Mouse (Mus musculus) large intestine, adult 2 months (tissue): ENCODE data around the gene Tnfrsf23. TPM values are rescaled to one million over a fixed set of nuclear protein-coding genes. Genes with fewer than 3 reads are reported as not detected.

Experiments
- DNase-seq: peaks from one replicate; pipeline ENCODE4 v3.0.0-alpha.2; 2012; ENCODE audit warnings: low read depth, low spot score
- WGBS: fragments of 180-500 bp; shearing (Covaris S2); methylation state at CpG from one replicate; pipeline ENCODE4 v1.1.7; 2018; 5-methylcytosine and 5-hydroxymethylcytosine counted together
- polyA plus RNA-seq: library from polyadenylated mRNA; depleted of rRNA; stranded (reverse); fragments of >200 nt; gene quantifications from 2 replicates; pipeline ENCODE4 v1.2.3, GENCODE M21; 2012; rRNA removed

Tnfrsf23 gene
- polyA plus RNA-seq = 1.1 and 2.5 TPM in 2 replicates

GRCm38 (mm10) chr7:143685359-143686067 lies at the start of gene Tnfrsf23:
Gene Tnfrsf23 (minus strand): TSS chr7:143685872.
- peak; percentile 52 for DNase-seq
- WGBS = 1% methylated on average over 35 of the region's 35 CpGs

GRCm38 (mm10) chr7:143733746-143734145 lies 48.1 kb upstream of the Tnfrsf23 start:
- 92% methylated on average over 4 of the region's 4 CpGs for WGBS
- no peak for DNase-seq

- DNase-seq = no peak
- 59% methylated on average over 10 of the region's 10 CpGs for WGBS
Observed at GRCm38 (mm10) chr7:143729886-143730285, 44.2 kb upstream of the Tnfrsf23 start.

GRCm38 (mm10) chr7:143726396-143726795 lies 40.7 kb upstream of the Tnfrsf23 start:
- 58% methylated on average over 4 of the region's 4 CpGs for WGBS
- DNase-seq = no peak

GRCm38 (mm10) chr7:143723841-143724240 lies 38.2 kb upstream of the Tnfrsf23 start:
- peak; percentile 95 for DNase-seq
- 44% methylated on average over 4 of the region's 4 CpGs for WGBS

GRCm38 (mm10) chr7:143722646-143723045 lies 37.0 kb upstream of the Tnfrsf23 start:
- no peak for DNase-seq
- WGBS = 77% methylated on average over 5 of the region's 5 CpGs

- WGBS = 71% methylated on average over 1 of the region's 1 CpGs
- DNase-seq = no peak
Observed at GRCm38 (mm10) chr7:143717811-143718210, 32.1 kb upstream of the Tnfrsf23 start.

- no peak for DNase-seq
- 75% methylated on average over 4 of the region's 4 CpGs for WGBS
Observed at GRCm38 (mm10) chr7:143713421-143713820, 27.7 kb upstream of the Tnfrsf23 start.

GRCm38 (mm10) chr7:143712771-143713348 lies 27.2 kb upstream of the Tnfrsf23 start:
- DNase-seq = no peak
- WGBS = 64% methylated on average over 8 of the region's 8 CpGs

GRCm38 (mm10) chr7:143712023-143712422 lies 26.4 kb upstream of the Tnfrsf23 start:
- 56% methylated on average over 4 of the region's 4 CpGs for WGBS
- DNase-seq = no peak

- DNase-seq = no peak
- WGBS = 78% methylated on average over 7 of the region's 7 CpGs
Observed at GRCm38 (mm10) chr7:143711381-143711780, 25.7 kb upstream of the Tnfrsf23 start.

GRCm38 (mm10) chr7:143709395-143709794 lies 23.7 kb upstream of the Tnfrsf23 start:
- DNase-seq = no peak
- WGBS = 91% methylated on average over 7 of the region's 7 CpGs

- DNase-seq = peak; percentile 94
- WGBS = 35% methylated on average over 7 of the region's 7 CpGs
Observed at GRCm38 (mm10) chr7:143706697-143707438, 21.2 kb upstream of the Tnfrsf23 start.

GRCm38 (mm10) chr7:143696140-143696539 lies 10.5 kb upstream of the Tnfrsf23 start:
- 77% methylated on average over 2 of the region's 2 CpGs for WGBS
- peak; percentile 10 for DNase-seq

GRCm38 (mm10) chr7:143694550-143694949 lies 8.9 kb upstream of the Tnfrsf23 start:
- no peak for DNase-seq
- 97% methylated on average over 7 of the region's 7 CpGs for WGBS

- no peak for DNase-seq
- 92% methylated on average over 12 of the region's 12 CpGs for WGBS
Observed at GRCm38 (mm10) chr7:143692746-143693510, 7.3 kb upstream of the Tnfrsf23 start.

GRCm38 (mm10) chr7:143691909-143692308 lies 6.2 kb upstream of the Tnfrsf23 start:
- DNase-seq = no peak
- 98% methylated on average over 4 of the region's 4 CpGs for WGBS

- 82% methylated on average over 5 of the region's 5 CpGs for WGBS
- no peak for DNase-seq
Observed at GRCm38 (mm10) chr7:143691181-143691580, 5.5 kb upstream of the Tnfrsf23 start.

- WGBS = 77% methylated on average over 4 of the region's 4 CpGs
Observed at GRCm38 (mm10) chr7:143689946-143690345, 4.3 kb upstream of the Tnfrsf23 start.

GRCm38 (mm10) chr7:143689481-143689880 lies 3.8 kb upstream of the Tnfrsf23 start:
- DNase-seq = no peak
- WGBS = 84% methylated on average over 7 of the region's 7 CpGs

More at GRCm38 (mm10) chr7:143689946-143690345, 4.3 kb upstream of the Tnfrsf23 start:
- DNase-seq = no peak
